Mouse (Mus musculus) erythroblast, embryonic 14.5 days (primary cell): ENCODE results near the gene Cntn5. TPM values are rescaled to one million over a fixed set of nuclear protein-coding genes. Genes with fewer than 3 reads are reported as not detected.

Source experiments
- H3K27me3 ChIP-seq: 2 replicates; pipeline ENCODE4 v1.6.1; 2012; ENCODE audit warnings: inconsistent platforms; ENCODE audit not compliant: control insufficient read depth
- H3K36me3 ChIP-seq: 2 replicates; pipeline ENCODE4 v1.6.1; 2012; ENCODE audit warnings: mild to moderate bottlenecking, inconsistent platforms; ENCODE audit not compliant: control insufficient read depth
- H3K4me1 ChIP-seq: 2 replicates; pipeline ENCODE4 v1.6.1; 2012; ENCODE audit warnings: inconsistent platforms; ENCODE audit not compliant: control insufficient read depth
- H3K4me3 ChIP-seq: replicated peaks from 2 replicates; pipeline ENCODE3; 2012; ENCODE audit warnings: moderate library complexity, mild to moderate bottlenecking, inconsistent platforms
- H3K9me3 ChIP-seq: 2 replicates; pipeline ENCODE4 v1.6.1; 2012; ENCODE audit warnings: low read length, inconsistent platforms, mixed read lengths; ENCODE audit not compliant: control insufficient read depth
- GATA1 ChIP-seq: IDR thresholded peaks from 2 replicates; pipeline ENCODE4 v1.6.1; 2012; ENCODE audit warnings: low read length, inconsistent platforms, mixed read lengths
- TAL1 ChIP-seq: IDR thresholded peaks from 3 replicates; pipeline ENCODE4 v1.6.1; 2012; ENCODE audit warnings: low read length, inconsistent platforms, mixed read lengths
- polyA plus RNA-seq: library from polyadenylated mRNA; stranded (reverse); fragments of >175 nt; gene quantifications from 2 replicates; pipeline ENCODE4 v1.2.3, GENCODE M21; 2012

The Cntn5 gene
- polyA plus RNA-seq, 1 experiment = not detected

GRCm38 (mm10) chr9:9872112-9873035, 1032.2 kb downstream of the Cntn5 start:
- Histone ChIP-seq H3K36me3 (no peaks in the 10 kb centered on the region), H3K9me3 (no peaks in the 10 kb centered on the region), H3K27me3 (no peaks in the 10 kb centered on the region), H3K4me3 (no peak overlapping the region), H3K4me1 (no peaks in the 10 kb centered on the region)
- TF ChIP-seq GATA1 = no peak
- TF ChIP-seq TAL1 = no peak

DNA sequence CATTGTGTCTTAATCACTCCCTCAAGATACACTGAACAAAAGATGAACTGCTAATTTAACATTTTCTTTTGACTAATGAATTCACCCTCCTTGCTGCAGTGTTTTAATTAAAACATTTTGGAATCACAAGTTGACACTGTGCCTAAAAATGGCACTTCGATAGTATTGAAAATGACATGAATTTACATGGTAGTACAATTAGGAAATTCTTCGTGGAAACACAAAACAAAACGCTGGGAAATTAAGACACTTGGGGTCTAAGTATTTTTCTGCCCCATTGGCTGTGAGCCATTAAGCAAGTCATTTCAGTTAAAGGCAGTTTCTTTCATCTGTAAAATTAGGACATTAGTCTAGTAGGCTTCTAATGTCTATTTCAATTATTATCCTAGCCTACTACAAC, 1043.9 kb downstream of the Cntn5 start:
- TF ChIP-seq TAL1 = no peak
- TF ChIP-seq GATA1 = no peak
- Histone ChIP-seq H3K4me1 (no peaks in the 10 kb centered on the region), H3K27me3 (no peaks in the 10 kb centered on the region), H3K4me3 (no peak overlapping the region), H3K36me3 (no peaks in the 10 kb centered on the region), H3K9me3 (peaks cover 2% of the 10 kb centered on the region; the same call in 1 of the 2 replicates)

- TF ChIP-seq TAL1 (no peak), GATA1 (no peak)
- no peak overlapping the region for H3K4me3 ChIP-seq
- H3K9me3 ChIP-seq = peaks cover 2% of the 10 kb centered on the region; the same call in 1 of the 2 replicates
- H3K27me3 ChIP-seq = no peaks in the 10 kb centered on the region
- H3K4me1 ChIP-seq = no peaks in the 10 kb centered on the region
- no peaks in the 10 kb centered on the region for H3K36me3 ChIP-seq
Measured at GRCm38 (mm10) chr9:9859323-9859722, 1045.3 kb downstream of the Cntn5 start.

DNA sequence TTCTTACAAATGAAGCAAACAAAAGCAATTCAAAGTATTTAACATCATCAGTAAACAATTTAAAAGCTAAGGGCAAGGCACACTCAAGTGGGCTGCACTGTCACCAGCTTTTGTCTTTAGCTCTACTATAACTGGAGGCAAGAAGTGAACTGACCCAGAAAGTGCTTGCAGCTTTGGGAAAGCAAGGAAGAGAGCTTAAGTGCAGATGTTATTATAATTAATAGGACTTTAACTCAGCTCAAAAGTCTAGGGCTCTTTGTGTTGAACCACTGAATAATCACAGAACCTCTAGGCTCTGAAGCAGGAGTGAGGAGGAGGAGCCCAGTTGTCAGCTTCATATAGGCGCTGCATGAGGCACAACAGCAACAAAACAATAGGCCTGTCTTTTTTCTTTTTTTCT, 1049.8 kb downstream of the Cntn5 start:
- no peaks in the 10 kb centered on the region for H3K27me3 ChIP-seq
- no peaks in the 10 kb centered on the region for H3K36me3 ChIP-seq
- no peaks in the 10 kb centered on the region for H3K4me1 ChIP-seq
- no peak for TF ChIP-seq TAL1
- TF ChIP-seq GATA1 = no peak
- H3K9me3 ChIP-seq = no peaks in the 10 kb centered on the region
- H3K4me3 ChIP-seq = no peak overlapping the region

DNA sequence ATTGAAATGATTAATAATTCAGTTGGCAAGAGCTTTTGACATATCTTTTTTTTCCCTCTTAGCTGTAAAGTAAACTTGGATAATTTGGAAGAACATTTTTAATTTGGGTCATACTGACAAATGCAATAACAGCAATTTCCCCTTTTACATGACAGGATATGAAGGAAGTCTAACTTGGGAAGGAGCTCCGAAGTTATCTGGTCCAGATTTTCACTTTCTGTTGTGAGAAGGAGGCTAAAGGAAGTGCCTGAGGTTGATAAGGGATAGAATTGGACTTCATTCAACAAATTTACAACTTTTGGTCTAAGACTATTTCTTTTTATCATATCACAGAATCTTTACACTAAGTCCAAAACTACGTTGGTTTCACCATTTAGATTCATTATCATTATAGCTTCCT, 1074.3 kb downstream of the Cntn5 start:
- H3K27me3 ChIP-seq = no peaks in the 10 kb centered on the region
- no peaks in the 10 kb centered on the region for H3K4me1 ChIP-seq
- no peak overlapping the region for H3K4me3 ChIP-seq
- TF ChIP-seq TAL1 = no peak
- TF ChIP-seq GATA1 = no peak
- H3K9me3 ChIP-seq = no peaks in the 10 kb centered on the region
- H3K36me3 ChIP-seq = no peaks in the 10 kb centered on the region

- Histone ChIP-seq H3K36me3 (no peaks in the 10 kb centered on the region), H3K9me3 (no peaks in the 10 kb centered on the region), H3K27me3 (no peaks in the 10 kb centered on the region), H3K4me3 (no peak overlapping the region), H3K4me1 (no peaks in the 10 kb centered on the region)
- no peak for TF ChIP-seq TAL1
- TF ChIP-seq GATA1 = no peak
Measured at GRCm38 (mm10) chr9:9819963-9820362, 1084.6 kb downstream of the Cntn5 start.

- no peak overlapping the region for H3K4me3 ChIP-seq
- no peak for TF ChIP-seq GATA1
- no peak for TF ChIP-seq TAL1
- no peaks in the 10 kb centered on the region for H3K4me1 ChIP-seq
- no peaks in the 10 kb centered on the region for H3K36me3 ChIP-seq
- H3K27me3 ChIP-seq = no peaks in the 10 kb centered on the region
- H3K9me3 ChIP-seq = no peaks in the 10 kb centered on the region
Measured at GRCm38 (mm10) chr9:9817477-9817876, 1087.1 kb downstream of the Cntn5 start.

DNA sequence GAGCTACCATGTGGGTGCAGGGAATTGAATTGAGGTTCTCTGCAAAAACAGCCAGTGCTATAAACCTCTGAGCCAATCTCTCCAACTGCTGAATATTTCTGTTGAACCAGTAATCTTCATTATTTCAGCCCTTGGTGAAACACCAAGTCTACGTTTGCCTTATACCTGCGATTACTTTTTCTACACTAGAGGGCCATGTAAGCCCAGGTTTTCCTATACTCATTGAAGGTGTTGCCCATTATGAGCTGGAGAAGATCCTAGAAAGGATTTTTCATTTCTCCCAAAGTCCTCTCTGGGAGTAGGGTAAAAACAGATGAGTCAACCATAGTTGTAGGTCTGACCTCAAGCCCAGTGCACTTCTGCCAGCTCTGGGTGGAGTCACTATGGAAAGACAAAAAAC, 1105.0 kb downstream of the Cntn5 start:
- Histone ChIP-seq H3K36me3 (no peaks in the 10 kb centered on the region), H3K27me3 (no peaks in the 10 kb centered on the region), H3K4me3 (no peak overlapping the region), H3K4me1 (no peaks in the 10 kb centered on the region), H3K9me3 (no peaks in the 10 kb centered on the region)
- TF ChIP-seq TAL1 (no peak), GATA1 (no peak)

- Histone ChIP-seq H3K9me3 (no peaks in the 10 kb centered on the region), H3K4me3 (no peak overlapping the region), H3K27me3 (no peaks in the 10 kb centered on the region), H3K36me3 (no peaks in the 10 kb centered on the region), H3K4me1 (no peaks in the 10 kb centered on the region)
- no peak for TF ChIP-seq GATA1
- no peak for TF ChIP-seq TAL1
Measured at GRCm38 (mm10) chr9:9783680-9784079, 1120.9 kb downstream of the Cntn5 start.
